Mouse (Mus musculus): ENCODE data around the gene Ccpg1os. TPM values are rescaled to one million over a fixed set of nuclear protein-coding genes. Genes with fewer than 3 reads are reported as not detected.
A peak's percentile ranks its signal among the peaks of the same experiment; 100 is the strongest.

Gene Ccpg1os
- total RNA-seq, 2 experiments from 2014 or later = 17.8 to 18.6 TPM

- no peak for DNase-seq
Observed at GRCm38 (mm10) chr9:72987703-72988102, 2.5 kb upstream of the Ccpg1os start.

- no peak for DNase-seq
Observed at GRCm38 (mm10) chr9:72983066-72983465, 2.1 kb downstream of the Ccpg1os start.

- no peak for DNase-seq
Observed at GRCm38 (mm10) chr9:72975242-72975641, 9.9 kb downstream of the Ccpg1os start.

GRCm38 (mm10) chr9:72974734-72975133, 10.4 kb downstream of the Ccpg1os start:
- no peak for DNase-seq

GRCm38 (mm10) chr9:72972984-72973383, 12.2 kb downstream of the Ccpg1os start:
- DNase-seq = no peak

- DNase-seq = no peak
Observed at GRCm38 (mm10) chr9:72972435-72972834, 12.7 kb downstream of the Ccpg1os start.

DNA sequence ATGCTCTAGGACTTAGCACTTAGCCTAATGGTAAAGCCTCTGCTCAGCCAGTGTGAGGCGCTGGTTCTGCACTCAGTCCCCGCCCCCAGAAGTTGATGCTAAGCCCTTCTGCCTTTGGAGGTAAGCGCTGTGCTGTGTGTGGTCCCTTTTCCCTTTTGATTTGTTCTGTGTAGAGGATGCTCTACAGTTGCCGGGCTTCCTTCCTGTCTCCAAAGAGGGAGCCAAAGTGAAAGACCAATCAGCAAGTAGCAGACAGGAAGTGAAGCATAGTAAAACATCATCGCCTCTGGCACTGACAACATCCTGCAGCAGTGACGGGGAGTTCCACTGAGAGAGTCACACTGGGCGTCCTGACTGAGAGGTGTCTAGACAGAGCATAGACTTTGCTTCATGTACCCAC, 15.3 kb downstream of the Ccpg1os start:
- DNase-seq = no peak

GRCm38 (mm10) chr9:72968349-72969061, 16.7 kb downstream of the Ccpg1os start:
- DNase-seq = peak; percentile 42 to 55

DNA sequence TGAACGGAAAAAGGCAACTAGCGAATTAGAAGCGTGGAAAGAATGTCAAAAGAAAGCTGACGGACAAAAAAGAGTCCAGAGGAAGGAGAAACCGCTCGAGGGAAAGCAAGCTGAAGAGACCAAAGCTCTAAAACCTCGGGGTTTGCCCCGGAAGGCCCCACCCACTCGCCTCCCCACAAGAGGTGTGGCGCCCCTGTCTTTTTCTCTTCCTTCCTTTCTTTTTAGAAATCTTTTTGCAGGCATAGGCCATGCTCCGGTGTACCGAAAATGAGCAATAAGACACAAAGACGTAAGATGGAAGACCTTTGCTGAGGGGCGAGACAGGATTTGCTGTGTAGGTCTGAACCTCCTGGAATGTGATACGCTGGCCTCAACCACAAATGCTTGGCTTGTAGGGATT, 23.2 kb downstream of the Ccpg1os start:
- DNase-seq = no peak

DNA sequence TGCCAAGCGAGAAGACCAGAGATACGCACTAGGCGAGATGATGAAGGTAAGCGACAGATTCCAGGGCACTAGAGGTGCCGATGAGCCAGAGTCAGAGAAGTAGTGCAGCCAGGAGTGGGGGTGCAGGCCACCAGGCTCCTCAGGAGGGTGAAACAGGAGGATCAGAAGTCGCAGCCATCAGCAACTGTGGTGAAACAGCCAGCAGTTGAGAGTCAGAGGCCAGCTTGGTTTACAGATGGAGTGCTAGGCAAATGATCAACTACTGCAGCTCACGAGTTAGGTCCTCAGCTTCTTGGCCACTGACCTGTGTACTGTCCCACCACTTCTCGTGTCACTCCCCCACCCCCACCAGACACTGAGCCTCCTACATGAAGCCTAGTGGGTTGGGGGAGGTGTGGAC, 23.8 kb downstream of the Ccpg1os start:
- no peak for DNase-seq

DNA sequence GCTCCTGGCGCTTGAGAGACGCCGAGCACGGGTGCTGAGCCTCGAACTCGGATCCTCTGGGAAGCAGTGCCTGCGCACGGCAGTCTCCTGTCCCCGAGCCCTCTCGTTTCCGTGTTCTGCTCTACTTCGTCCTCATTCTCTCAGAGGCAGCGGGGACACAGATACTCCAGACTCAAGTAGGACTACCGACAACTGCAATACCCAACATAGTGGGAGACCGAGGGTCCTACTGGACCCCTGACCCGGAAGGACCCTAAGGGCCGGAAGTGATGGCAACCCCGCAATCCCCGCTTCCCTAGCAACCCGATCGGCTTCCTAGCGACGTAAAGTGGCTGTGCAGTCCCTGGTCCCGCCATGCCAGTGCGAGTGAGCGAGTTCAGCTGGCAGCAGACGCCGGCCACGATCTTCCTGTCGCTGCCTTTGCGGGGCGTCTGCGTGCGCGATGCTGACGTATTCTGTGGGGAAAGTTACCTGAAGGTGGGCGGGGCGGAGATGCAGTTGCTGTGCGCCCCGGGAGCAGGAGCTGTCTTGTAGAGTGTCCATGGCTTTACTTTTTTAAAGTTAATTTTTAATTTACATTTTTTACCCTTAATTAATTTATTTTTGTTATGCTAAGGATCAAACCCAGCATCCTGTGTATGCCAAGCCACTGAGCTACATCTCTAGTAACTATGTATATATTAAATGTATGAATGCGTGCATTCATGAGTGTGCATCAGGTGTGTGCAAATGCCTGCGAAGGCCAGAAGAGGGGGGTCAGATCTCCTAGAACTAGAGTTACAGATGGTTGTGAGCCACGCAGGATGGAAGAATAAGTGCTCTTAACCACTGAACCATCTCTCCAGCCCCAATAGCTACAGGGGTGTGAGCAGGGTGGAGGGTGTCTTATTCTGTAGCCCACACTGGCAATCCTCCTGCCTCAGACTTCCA, 26.4 kb downstream of the Ccpg1os start, which contains the start of the genes Dyx1c1 and Gm44503:
TSS of gene Dyx1c1 (plus strand) at position 265 of the 930 bp plus-strand sequence.
TSS of gene Gm44503 (plus strand) at position 332 of the 930 bp plus-strand sequence.
- peak; percentile 81 to 89 for DNase-seq

GRCm38 (mm10) chr9:72955546-72955945, 29.6 kb downstream of the Ccpg1os start:
- peak; percentile 51 to 61 for DNase-seq

DNA sequence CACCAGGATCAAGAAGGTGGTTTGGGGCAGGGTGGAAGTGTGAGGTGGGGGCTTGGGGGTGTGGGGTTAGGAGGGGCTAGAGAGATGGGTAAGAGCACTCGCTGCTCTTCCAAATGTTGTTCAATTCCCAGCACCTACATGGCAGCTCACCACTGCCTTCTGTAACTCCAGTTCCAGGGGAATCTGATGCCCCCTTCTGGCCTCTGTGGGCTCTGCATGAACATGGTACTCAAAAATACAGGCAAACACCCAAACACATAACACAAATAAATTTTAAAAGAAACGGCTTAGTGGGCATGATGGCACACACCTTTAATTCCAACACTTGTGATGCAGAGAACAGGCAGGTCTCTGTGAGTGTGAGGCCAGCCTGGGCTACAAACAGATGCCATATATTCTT, 30.4 kb downstream of the Ccpg1os start:
- peak; percentile 24 to 50 for DNase-seq

DNA sequence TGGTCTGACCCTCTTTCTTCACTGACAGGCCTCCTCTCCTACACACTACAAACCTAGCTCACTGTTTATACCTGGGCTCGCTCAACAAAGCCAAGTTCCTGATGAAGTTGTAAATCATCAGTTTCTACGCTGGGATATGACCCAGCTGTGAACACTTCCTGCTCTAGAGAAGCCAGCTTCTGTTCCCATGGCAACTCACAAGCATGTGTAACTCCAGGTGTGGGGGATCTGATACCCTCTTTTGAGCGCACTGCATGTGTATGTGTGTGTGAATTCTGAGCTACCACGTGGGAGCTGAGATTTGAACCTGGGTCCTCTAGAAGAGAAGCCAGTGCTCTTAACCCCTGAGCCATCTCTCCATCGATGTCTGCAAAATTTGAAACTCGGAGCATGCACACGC, 35.6 kb downstream of the Ccpg1os start:
- no peak for DNase-seq

- no peak for DNase-seq
Observed at GRCm38 (mm10) chr9:72947010-72947409, 38.2 kb downstream of the Ccpg1os start.

GRCm38 (mm10) chr9:72944286-72944685, 40.9 kb downstream of the Ccpg1os start:
- no peak for DNase-seq

DNA sequence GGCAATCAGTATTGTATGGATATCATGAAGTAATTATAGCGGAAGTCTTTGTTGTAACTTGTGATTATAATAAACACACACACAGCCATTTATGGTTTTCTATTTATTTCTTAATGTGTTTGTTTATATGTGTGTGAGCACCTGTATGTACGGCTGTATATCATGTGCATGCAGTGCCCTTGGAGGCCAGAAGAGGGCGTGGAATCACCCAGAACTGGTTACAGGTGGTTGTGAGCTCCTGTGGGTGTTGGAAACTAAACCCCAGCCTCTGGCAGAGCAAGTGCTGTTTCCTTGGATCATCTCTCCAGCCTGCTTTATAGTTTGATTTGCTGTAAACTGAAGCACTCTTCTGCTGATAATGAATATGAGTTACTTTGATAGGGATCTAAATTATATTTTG, 41.8 kb downstream of the Ccpg1os start:
- DNase-seq = no peak

DNA sequence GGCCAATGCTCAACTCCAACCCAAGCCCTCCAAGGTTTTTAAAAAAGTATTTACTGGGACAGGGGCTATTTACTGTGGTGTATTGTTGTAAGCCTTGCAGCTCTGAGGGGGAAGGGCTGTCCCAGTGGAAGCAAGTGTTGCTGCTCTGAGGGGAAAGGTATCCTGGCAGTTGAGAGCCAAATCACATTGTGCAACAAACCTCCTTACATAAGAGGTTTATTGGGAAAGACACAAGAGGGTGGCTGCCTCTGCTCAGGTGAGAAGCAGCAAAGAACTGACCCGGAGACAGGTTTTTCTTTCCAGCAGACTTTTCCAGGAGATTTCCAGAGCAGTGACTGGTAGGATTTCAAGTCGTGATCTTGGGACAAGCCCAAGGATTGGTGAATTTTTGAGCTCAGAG, 48.9 kb downstream of the Ccpg1os start:
- no peak for DNase-seq

GRCm38 (mm10) chr9:72935309-72935708, 49.9 kb downstream of the Ccpg1os start:
- no peak for DNase-seq

DNA sequence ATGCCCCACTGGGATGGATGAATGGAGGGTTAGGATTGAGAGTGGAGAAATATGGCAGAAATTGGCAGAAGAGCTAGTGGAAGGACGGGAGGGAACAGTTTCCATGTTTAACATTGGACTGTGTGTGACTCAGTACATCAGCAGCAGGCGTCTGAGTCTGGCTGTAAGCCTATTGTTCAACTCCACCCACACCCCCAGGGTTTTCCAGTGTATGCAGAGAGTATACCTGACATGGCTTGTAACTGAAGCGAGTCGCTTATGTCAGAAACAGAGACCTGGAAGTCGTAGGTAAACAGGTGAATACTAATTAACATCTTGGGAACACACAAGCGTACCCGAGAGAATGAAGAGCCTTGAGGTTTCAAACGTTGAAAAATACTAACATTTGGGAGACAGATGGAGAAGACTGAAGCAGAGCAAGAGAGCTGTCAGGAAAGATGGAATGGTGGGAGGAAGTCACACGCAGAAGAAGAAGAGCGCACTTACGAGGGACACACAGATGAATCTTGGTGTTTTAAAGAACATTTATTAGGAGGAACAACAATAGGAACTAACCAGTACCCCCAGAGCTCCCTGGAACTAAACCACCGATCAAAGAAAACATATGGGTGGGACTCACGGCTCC, 53.9 kb downstream of the Ccpg1os start:
- peak in 1 of 2 experiments; percentile 5 for DNase-seq

Data from adrenal gland, postnatal 36 days (tissue).